Mouse (Mus musculus) intestine, postnatal 0 days (tissue): Measurements from ENCODE around the gene Hyal3. TPM values are rescaled to one million over a fixed set of nuclear protein-coding genes. Genes with fewer than 3 reads are reported as not detected.

Experiments
- ATAC-seq: fragments of 200-750 bp; cut with Nextera tagmentation; 2 replicates; pipeline ENCODE4 v1.8.0; 2017; ENCODE audit warnings: mild to moderate bottlenecking, moderate TSS enrichment, moderate library complexity
- H3K27ac ChIP-seq: fragments of 300-500 bp; sonication (generic); 2 replicates; pipeline ENCODE4 v1.5.1; 2014; ENCODE audit warnings: mild to moderate bottlenecking, low read depth, low read length, moderate library complexity
- H3K27me3 ChIP-seq: fragments of 300-500 bp; sonication (generic); replicated peaks from 2 replicates; pipeline ENCODE4 v1.6.1; 2014; ENCODE audit warnings: low read length, mixed read lengths; ENCODE audit not compliant: control insufficient read depth, insufficient read depth
- H3K36me3 ChIP-seq: fragments of 300-500 bp; sonication (generic); 2 replicates; pipeline ENCODE4 v1.6.1; 2014; ENCODE audit warnings: mild to moderate bottlenecking, moderate library complexity; ENCODE audit not compliant: control insufficient read depth, insufficient read depth
- H3K4me1 ChIP-seq: fragments of 300-500 bp; sonication (generic); replicated peaks from 2 replicates; pipeline ENCODE4 v1.6.1; 2014; ENCODE audit warnings: antibody characterized with exemption, low read length, mixed read lengths; ENCODE audit not compliant: control insufficient read depth, insufficient read depth
- H3K4me2 ChIP-seq: fragments of 300-500 bp; sonication (generic); replicated peaks from 2 replicates; pipeline ENCODE4 v1.6.1; 2014; ENCODE audit warnings: low read depth, mild to moderate bottlenecking, moderate library complexity
- H3K4me3 ChIP-seq: fragments of 300-500 bp; sonication (generic); 2 replicates; pipeline ENCODE4 v1.5.1; 2014; ENCODE audit warnings: low read depth, low read length
- H3K9ac ChIP-seq: fragments of 300-500 bp; sonication (generic); 2 replicates; pipeline ENCODE4 v1.6.1; 2014; ENCODE audit warnings: mild to moderate bottlenecking, low read depth, low read length
- H3K9me3 ChIP-seq: fragments of 300-500 bp; sonication (generic); 2 replicates; pipeline ENCODE4 v1.6.1; 2016; ENCODE audit warnings: mixed run types; ENCODE audit not compliant: control insufficient read depth
- CTCF ChIP-seq: sonication (generic); IDR thresholded peaks from 2 replicates; pipeline ENCODE4 v1.5.1; 2016; ENCODE audit warnings: low read depth, mild to moderate bottlenecking, control low read depth, antibody characterized with exemption, moderate library complexity
- WGBS: fragments of 180-500 bp; shearing (Covaris S2); extraction: QIAGEN DNeasy Blood & Tissue Kit; methylation state at CpG from one replicate; pipeline ENCODE4 v1.1.7; 2014; 5-methylcytosine and 5-hydroxymethylcytosine counted together
- polyA plus RNA-seq: library from polyadenylated mRNA; unstranded; fragments of >200 nt; fragmentation: Nextera tagmentation; extraction: Ambion mirVana; gene quantifications from 2 replicates; pipeline ENCODE4 v1.2.1, GENCODE M21; 2015

Gene Hyal3
- polyA plus RNA-seq, 1 experiment from 2014 or later: 0.50 TPM

- TF ChIP-seq CTCF: no peak
- 93% methylated on average over 8 of the region's 8 CpGs for WGBS
- Histone ChIP-seq H3K9me3 (no peaks in the 10 kb centered on the region), H3K4me1 (peaks cover 20% of the 10 kb centered on the region), H3K27ac (no peak overlapping the region), H3K9ac (no peak overlapping the region), H3K27me3 (no peaks in the 10 kb centered on the region), H3K4me2 (peak overlapping the region; percentile 13; the same call in 1 of the 2 replicates), H3K36me3 (peaks cover 5% of the 10 kb centered on the region; the same call in 1 of the 2 replicates), H3K4me3 (no peak overlapping the region)
- no peak for ATAC-seq
These were observed 51.2 kb downstream of the Hyal3 start for GRCm38 (mm10) chr9:107631861-107632260.

DNA sequence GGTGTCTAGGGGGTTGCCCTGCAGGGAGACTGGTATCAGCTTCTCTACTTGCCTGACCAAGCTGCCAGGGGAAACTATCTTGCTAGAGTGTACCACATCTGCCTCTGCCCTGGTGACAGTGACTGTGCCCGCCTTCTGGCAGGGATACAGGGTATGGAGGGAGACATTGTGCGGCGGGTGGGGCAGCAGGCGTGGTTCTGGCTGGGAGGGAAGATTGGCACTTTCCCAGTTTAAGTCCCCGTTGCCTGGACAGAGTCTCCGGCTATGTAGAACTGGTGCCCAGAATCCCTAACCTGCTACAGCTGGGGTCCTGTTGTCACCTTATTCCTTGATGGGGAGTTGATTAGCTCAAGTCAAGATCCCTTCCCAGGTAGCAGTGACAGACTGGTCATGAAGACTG is 51.9 kb downstream of the Hyal3 start:
- peak overlapping the region; percentile 95 for H3K4me3 ChIP-seq
- peak overlapping the region; percentile 87; the same call in 1 of the 2 replicates for H3K9ac ChIP-seq
- H3K9me3 ChIP-seq: no peaks in the 10 kb centered on the region
- H3K4me1 ChIP-seq: 0 out of 2 replicates have a peak, but pooled peaks cover 16% of the 10 kb centered on the region
- WGBS: 49% methylated on average over 6 of the region's 6 CpGs
- peaks cover 2% of the 10 kb centered on the region; the same call in 1 of the 2 replicates for H3K36me3 ChIP-seq
- H3K27me3 ChIP-seq: no peaks in the 10 kb centered on the region
- ATAC-seq: no peak
- peak overlapping the region; percentile 97 for H3K4me2 ChIP-seq
- peak overlapping the region; percentile 83; the same call in 1 of the 2 replicates for H3K27ac ChIP-seq
- TF ChIP-seq CTCF: no peak

- H3K27ac ChIP-seq: peak overlapping the region; percentile 83
- H3K4me1 ChIP-seq: 0 out of 2 replicates have a peak, but pooled peaks cover 16% of the 10 kb centered on the region
These were observed 52.6 kb downstream of the Hyal3 start for GRCm38 (mm10) chr9:107633091-107633660.

DNA sequence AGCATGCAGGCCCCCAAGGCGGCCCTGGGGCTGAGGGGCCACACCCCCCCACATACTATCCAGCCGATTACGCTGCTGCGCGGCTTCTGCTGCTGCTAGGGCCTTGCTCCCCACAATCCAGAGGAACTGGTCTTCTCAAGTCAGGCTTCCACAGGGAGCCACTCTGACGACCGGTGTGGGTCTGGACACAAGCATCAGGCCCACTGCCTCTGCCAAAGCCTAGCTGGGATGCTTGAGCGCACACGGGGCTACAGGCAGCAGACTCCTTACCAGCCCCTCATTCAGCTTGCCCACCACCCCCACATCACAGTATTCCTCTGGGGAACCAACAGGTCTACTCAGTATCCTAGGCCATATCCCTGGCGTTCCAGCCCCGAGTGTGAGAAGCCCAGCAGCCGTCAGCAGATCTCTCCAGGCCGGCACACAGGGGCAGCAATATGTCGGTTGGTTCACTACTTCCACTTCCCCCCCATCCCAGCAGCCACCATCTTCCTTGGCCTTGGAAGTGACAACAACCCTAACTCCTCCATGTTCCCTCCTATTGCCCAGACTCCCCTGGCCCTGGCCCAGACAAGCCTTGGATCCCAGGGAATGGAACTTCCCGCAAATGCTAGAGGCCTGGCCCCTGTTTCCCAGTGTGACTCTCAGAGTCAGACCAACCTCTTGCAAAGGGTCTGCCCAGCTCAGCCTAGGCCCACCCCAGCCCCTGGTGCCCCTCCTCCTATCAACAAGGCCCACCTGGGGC is 53.2 kb downstream of the Hyal3 start:
- Histone ChIP-seq H3K27ac (peak overlapping the region; percentile 83), H3K27me3 (no peaks in the 10 kb centered on the region), H3K4me1 (0 out of 2 replicates have a peak, but pooled peaks cover 16% of the 10 kb centered on the region), H3K9me3 (no peaks in the 10 kb centered on the region), H3K4me2 (peak overlapping the region; percentile 97), H3K9ac (peak overlapping the region; percentile 87), H3K4me3 (peak overlapping the region; percentile 95), H3K36me3 (no peaks in the 10 kb centered on the region)
- no peak; the same call in 1 of the 2 replicates for ATAC-seq
- WGBS: 2% methylated on average over 15 of the region's 15 CpGs
- no peak for TF ChIP-seq CTCF

More at GRCm38 (mm10) chr9:107633091-107633660, 52.6 kb downstream of the Hyal3 start:
- Histone ChIP-seq H3K36me3 (no peaks in the 10 kb centered on the region; the same call in 1 of the 2 replicates), H3K9ac (peak overlapping the region; percentile 87), H3K27me3 (no peaks in the 10 kb centered on the region), H3K9me3 (no peaks in the 10 kb centered on the region), H3K4me2 (peak overlapping the region; percentile 97), H3K4me3 (peak overlapping the region; percentile 95)
- WGBS: 2% methylated on average over 33 of the region's 33 CpGs
- TF ChIP-seq CTCF: no peak
- peak; percentile 14; the same call in 1 of the 2 replicates for ATAC-seq

GRCm38 (mm10) chr9:107634406-107635278 is 54.0 kb downstream of the Hyal3 start:
- H3K4me2 ChIP-seq: peak overlapping the region; percentile 97
- H3K4me3 ChIP-seq: peak overlapping the region; percentile 95
- H3K9ac ChIP-seq: peak overlapping the region; percentile 87
- peak overlapping the region; percentile 83 for H3K27ac ChIP-seq
- H3K36me3 ChIP-seq: no peaks in the 10 kb centered on the region
- peak; percentile 3 for ATAC-seq
- WGBS: 2% methylated on average over 35 of the region's 35 CpGs
- H3K9me3 ChIP-seq: no peaks in the 10 kb centered on the region
- TF ChIP-seq CTCF: 0 out of 2 replicates have a peak, but pooled peaks have one; percentile 1
- H3K4me1 ChIP-seq: 0 out of 2 replicates have a peak, but pooled peaks cover 10% of the 10 kb centered on the region
- H3K27me3 ChIP-seq: no peaks in the 10 kb centered on the region
